Mouse (Mus musculus) stomach, embryonic 14.5 days (tissue): Measurements from ENCODE around the gene Spag8. TPM values are rescaled to one million over a fixed set of nuclear protein-coding genes. Genes with fewer than 3 reads are reported as not detected.

ENCODE experiments used
- microRNA-seq: library from miRNA; unstranded; fragments of <30 nt; microRNA quantifications from one replicate; pipeline ENCODE4, GENCODE M21; 2016
- polyA plus RNA-seq: library from polyadenylated mRNA; unstranded; fragments of >200 nt; fragmentation: Nextera tagmentation; extraction: Ambion mirVana; gene quantifications from 2 replicates; pipeline ENCODE4 v1.2.1, GENCODE M21; 2014

Spag8 gene
- polyA plus RNA-seq, 1 experiment from 2014 or later: 1.7 TPM

Small RNA genes within 50 kb of the gene (microRNA-seq; reads per million reads assigned to microRNA genes)
- not detected for gene Gm25262

Other genes with a start within 250 kb of the Spag8 start
- 0.22 and 0.25 TPM in 2 replicates for gene Fam166b, start 224.5 kb downstream of the Spag8 start, polyA plus RNA-seq
- gene Tesk1, start 211.7 kb downstream of the Spag8 start, polyA plus RNA-seq: 5.4 and 7.1 TPM in 2 replicates
- 5.5 and 5.6 TPM in 2 replicates for gene Cd72, start 199.0 kb downstream of the Spag8 start, polyA plus RNA-seq
- not detected in 2 replicates for gene Sit1, start 169.9 kb downstream of the Spag8 start, polyA plus RNA-seq
- gene Ccdc107, start 160.7 kb downstream of the Spag8 start, polyA plus RNA-seq: 130 and 132 TPM in 2 replicates
- 43.5 and 46.8 TPM in 2 replicates for gene Arhgef39, start 153.9 kb downstream of the Spag8 start, polyA plus RNA-seq
- gene Car9, start 146.6 kb downstream of the Spag8 start, polyA plus RNA-seq: 2.8 and 5.8 TPM in 2 replicates
- gene Tpm2, start 129.8 kb downstream of the Spag8 start, polyA plus RNA-seq: 790 and 843 TPM in 2 replicates
- 56.2 and 69.8 TPM in 2 replicates for gene Creb3, start 91.3 kb downstream of the Spag8 start, polyA plus RNA-seq
- 83.7 and 98.5 TPM in 2 replicates for gene Tln1, start 90.9 kb downstream of the Spag8 start, polyA plus RNA-seq
- 41.0 and 44.5 TPM in 2 replicates for gene Rgp1, start 74.9 kb downstream of the Spag8 start, polyA plus RNA-seq
- gene Gba2, start 74.7 kb downstream of the Spag8 start, polyA plus RNA-seq: 13.8 and 14.4 TPM in 2 replicates
- 0.91 and 1.0 TPM in 2 replicates for gene Msmp, start 69.1 kb downstream of the Spag8 start, polyA plus RNA-seq
- gene Npr2, start 21.7 kb downstream of the Spag8 start, polyA plus RNA-seq: 13.3 and 17.3 TPM in 2 replicates
- 103 and 112 TPM in 2 replicates for gene Hint2, start 2.9 kb upstream of the Spag8 start, polyA plus RNA-seq
- 4.5 and 5.6 TPM in 2 replicates for gene Tmem8b, start 15.4 kb upstream of the Spag8 start, polyA plus RNA-seq
- gene Fam221b, start 15.6 kb upstream of the Spag8 start, polyA plus RNA-seq: 3.7 and 4.2 TPM in 2 replicates
- gene Olfr70, start 47.2 kb upstream of the Spag8 start, polyA plus RNA-seq: not detected in 2 replicates
- 0.09 TPM in 1 of 2 replicates, not detected in the other for gene Olfr71, start 56.7 kb upstream of the Spag8 start, polyA plus RNA-seq
- gene Hrct1, start 73.6 kb upstream of the Spag8 start, polyA plus RNA-seq: 0.46 and 0.78 TPM in 2 replicates
- 0.10 TPM in 1 of 2 replicates, not detected in the other for gene Spaar, start 76.4 kb upstream of the Spag8 start, polyA plus RNA-seq
- not detected in 2 replicates for gene Olfr159, start 117.4 kb upstream of the Spag8 start, polyA plus RNA-seq
- not detected in 2 replicates for gene Olfr156, start 170.3 kb upstream of the Spag8 start, polyA plus RNA-seq
- not detected in 2 replicates for gene Olfr157, start 186.6 kb upstream of the Spag8 start, polyA plus RNA-seq
- gene Olfr155, start 198.0 kb upstream of the Spag8 start, polyA plus RNA-seq: not detected in 2 replicates
- 36.0 and 38.8 TPM in 2 replicates for gene Reck, start 221.9 kb upstream of the Spag8 start, polyA plus RNA-seq